14 mouse cellular contexts compared by ENCODE assay signal in the genomic region with DNA sequence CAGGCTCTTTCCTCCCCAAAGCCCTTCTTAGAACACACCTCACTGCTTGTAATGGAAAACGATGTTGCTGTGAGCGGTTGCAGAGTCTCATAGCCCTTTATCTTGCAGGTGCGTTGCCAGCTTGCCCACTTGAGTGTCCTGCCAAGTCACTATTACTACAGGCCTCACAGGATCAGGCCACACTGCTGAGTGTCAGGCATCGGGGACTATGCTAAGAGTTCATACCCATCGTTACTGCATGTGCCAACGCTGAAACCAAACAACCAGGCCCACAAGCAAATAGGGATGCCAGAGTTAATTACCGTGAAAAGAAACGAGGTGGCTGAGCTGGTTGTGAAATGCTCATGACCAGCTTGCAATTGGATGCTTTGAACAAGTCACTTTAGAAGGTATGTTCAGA. TPM values are rescaled to one million over a fixed set of nuclear protein-coding genes. Genes with fewer than 3 reads are reported as not detected.
DNase-seq lines count a peak whose midpoint lies in the region; ATAC-seq and TF ChIP-seq lines count a peak whose summit lies in the region.
"Had no signal": no experiment of that assay in that cellular context is flagged by ENCODE, and none has a peak within 500 bp of the region (broad histone marks: within the 10 kb centered on the region; RNA-seq: fewer than 3 reads in every experiment).

No protein-coding gene starts in this region.

- peak overlapping the region; percentile 40; the same call in 1 of the 2 replicates for H3K27ac ChIP-seq in embryonic facial prominence, embryonic 15.5 days (replicated peaks)
- no peak overlapping the region for H3K27ac ChIP-seq in embryonic facial prominence, embryonic 10.5 days (replicated peaks)
- no peak overlapping the region for H3K27ac ChIP-seq in lung, postnatal 0 days (ENCODE audit: low read length)
- H3K27ac ChIP-seq in stomach, postnatal 0 days (replicated peaks), result peak overlapping the region; percentile 35; the same call in 1 of the 2 replicates
- no peak overlapping the region for H3K27ac ChIP-seq in hindbrain, embryonic 16.5 days (ENCODE audit: low read depth, low read length)
- H3K27ac ChIP-seq: liver, embryonic 15.5 days had no signal

- no peak overlapping the region for H3K4me3 ChIP-seq in embryonic facial prominence, embryonic 15.5 days (replicated peaks)
- no peak overlapping the region for H3K4me3 ChIP-seq in embryonic facial prominence, embryonic 10.5 days
- no peak overlapping the region for H3K4me3 ChIP-seq in lung, postnatal 0 days (ENCODE audit: low read depth, low read length)
- H3K4me3 ChIP-seq in stomach, postnatal 0 days (ENCODE audit: low read depth, low read length), result no peak overlapping the region
- H3K4me3 ChIP-seq in hindbrain, embryonic 16.5 days (ENCODE audit: low read length), result no peak overlapping the region
- H3K4me3 ChIP-seq: liver, embryonic 15.5 days; megakaryocyte, embryonic 14.5 days had no signal

- WGBS in embryonic facial prominence, embryonic 15.5 days, result 65% methylated on average over 8 of the region's 8 CpGs
- 81% methylated on average over 8 of the region's 8 CpGs for WGBS in embryonic facial prominence, embryonic 10.5 days
- WGBS in lung, postnatal 0 days, result 52% methylated on average over 8 of the region's 8 CpGs
- 69% methylated on average over 8 of the region's 8 CpGs for WGBS in stomach, postnatal 0 days
- 64% methylated on average over 8 of the region's 8 CpGs for WGBS in hindbrain, embryonic 16.5 days

- H3K36me3 ChIP-seq in embryonic facial prominence, embryonic 15.5 days, result no peaks in the 10 kb centered on the region
- no peaks in the 10 kb centered on the region for H3K36me3 ChIP-seq in embryonic facial prominence, embryonic 10.5 days (replicated peaks)
- no peaks in the 10 kb centered on the region for H3K36me3 ChIP-seq in lung, postnatal 0 days (ENCODE audit: insufficient read depth, low read length)
- no peaks in the 10 kb centered on the region for H3K36me3 ChIP-seq in stomach, postnatal 0 days (ENCODE audit: control insufficient read depth, insufficient read depth, low read length)
- H3K36me3 ChIP-seq in hindbrain, embryonic 16.5 days (ENCODE audit: control insufficient read depth, insufficient read depth, low read length), result no peaks in the 10 kb centered on the region
- H3K36me3 ChIP-seq: liver, embryonic 15.5 days had no signal

- no peak overlapping the region for H3K9ac ChIP-seq in embryonic facial prominence, embryonic 15.5 days
- no peak overlapping the region for H3K9ac ChIP-seq in lung, postnatal 0 days (replicated peaks; ENCODE audit: low read depth)
- no peak overlapping the region for H3K9ac ChIP-seq in stomach, postnatal 0 days (ENCODE audit: low read length)
- no peak overlapping the region for H3K9ac ChIP-seq in hindbrain, embryonic 16.5 days (ENCODE audit: low read depth, low read length)
- H3K9ac ChIP-seq: liver, embryonic 15.5 days had no signal

- ATAC-seq in embryonic facial prominence, embryonic 15.5 days (ENCODE audit: insufficient number of reproducible peaks, low FRiP score, low TSS enrichment, low read depth), result no peak
- peak; percentile 58 for ATAC-seq in lung, postnatal 0 days
- ATAC-seq in stomach, postnatal 0 days (ENCODE audit: low FRiP score, low TSS enrichment), result peak; percentile 22; the same call in 1 of the 2 replicates
- no peak for ATAC-seq in hindbrain, embryonic 16.5 days

- no peaks in the 10 kb centered on the region for H3K27me3 ChIP-seq in embryonic facial prominence, embryonic 15.5 days
- no peaks in the 10 kb centered on the region for H3K27me3 ChIP-seq in embryonic facial prominence, embryonic 10.5 days (replicated peaks; ENCODE audit: low read depth, poor library complexity, severe bottlenecking)
- no peaks in the 10 kb centered on the region for H3K27me3 ChIP-seq in lung, postnatal 0 days (replicated peaks; ENCODE audit: insufficient read depth, low read length)
- H3K27me3 ChIP-seq in stomach, postnatal 0 days (ENCODE audit: control insufficient read depth, insufficient read depth, low read length), result no peaks in the 10 kb centered on the region
- H3K27me3 ChIP-seq in hindbrain, embryonic 16.5 days (replicated peaks; ENCODE audit: control insufficient read depth, insufficient read depth, low read length), result no peaks in the 10 kb centered on the region

- H3K4me2 ChIP-seq in embryonic facial prominence, embryonic 15.5 days (replicated peaks), result no peak overlapping the region
- H3K4me2 ChIP-seq in lung, postnatal 0 days (replicated peaks; ENCODE audit: low read depth, low read length), result no peak overlapping the region
- H3K4me2 ChIP-seq in stomach, postnatal 0 days (replicated peaks; ENCODE audit: low read depth), result no peak overlapping the region
- no peak overlapping the region for H3K4me2 ChIP-seq in hindbrain, embryonic 16.5 days (ENCODE audit: low read length)
- H3K4me2 ChIP-seq: liver, embryonic 15.5 days had no signal

- H3K9me3 ChIP-seq in embryonic facial prominence, embryonic 15.5 days (replicated peaks), result no peaks in the 10 kb centered on the region
- H3K9me3 ChIP-seq in embryonic facial prominence, embryonic 10.5 days, result no peaks in the 10 kb centered on the region
- H3K9me3 ChIP-seq in lung, postnatal 0 days (ENCODE audit: low read length), result no peaks in the 10 kb centered on the region
- H3K9me3 ChIP-seq in stomach, postnatal 0 days (ENCODE audit: control insufficient read depth, low read length), result no peaks in the 10 kb centered on the region
- no peaks in the 10 kb centered on the region for H3K9me3 ChIP-seq in hindbrain, embryonic 16.5 days (ENCODE audit: control insufficient read depth, low read length)
- H3K9me3 ChIP-seq: liver, embryonic 15.5 days had no signal

- no peak for TF ChIP-seq CTCF in lung, postnatal 0 days (IDR thresholded peaks at IDR 0.05)
- no peak for TF ChIP-seq CTCF in stomach, postnatal 0 days (IDR thresholded peaks at IDR 0.05; ENCODE audit: low read depth)

- H3K4me1 ChIP-seq in embryonic facial prominence, embryonic 15.5 days, result peaks cover 9% of the 10 kb centered on the region
- H3K4me1 ChIP-seq in embryonic facial prominence, embryonic 10.5 days, result peaks cover 22% of the 10 kb centered on the region
- H3K4me1 ChIP-seq in lung, postnatal 0 days (ENCODE audit: insufficient read depth, low read depth, low read length), result 0 out of 2 replicates have a peak, but pooled peaks cover 6% of the 10 kb centered on the region
- H3K4me1 ChIP-seq in stomach, postnatal 0 days (replicated peaks; ENCODE audit: control insufficient read depth, insufficient read depth), result 0 out of 2 replicates have a peak, but pooled peaks cover 5% of the 10 kb centered on the region
- no peaks in the 10 kb centered on the region for H3K4me1 ChIP-seq in hindbrain, embryonic 16.5 days (ENCODE audit: control insufficient read depth, insufficient read depth, low read depth, low read length)
- H3K4me1 ChIP-seq: liver, embryonic 15.5 days had no signal

- DNase-seq in embryonic facial prominence, embryonic 10.5 days (ENCODE audit: low spot score), result no peak
- DNase-seq in lung, postnatal 0 days (ENCODE audit: low spot score), result peak; percentile 36
- no peak for DNase-seq in lung, postnatal 25 days (ENCODE audit: low spot score)
- peak; percentile 46 for DNase-seq in kidney, adult 9 months
- no peak for DNase-seq in stomach, postnatal 0 days (ENCODE audit: low spot score)
- DNase-seq in embryo, embryonic 10.5 days (ENCODE audit: low spot score), result no peak
- DNase-seq: layer of hippocampus, postnatal 36 days; right cerebral cortex, postnatal 25 days; thymus, postnatal 4 days had no signal

- no peak for TF ChIP-seq EP300 in lung, postnatal 0 days (IDR thresholded peaks at IDR 0.05)
- no peak for TF ChIP-seq EP300 in stomach, postnatal 0 days (optimal IDR thresholded peaks at IDR 0.05)

RNA-seq across cellular contexts. Expression of a gene that starts 9.5 kb away (rescaled TPM):
- 27.8 and 49.3 TPM in 2 replicates for polyA plus RNA-seq in embryonic facial prominence, embryonic 15.5 days (2015; fragmentation: Nextera tagmentation; extraction: Ambion mirVana)
- 12.1 and 12.8 TPM in 2 replicates for polyA plus RNA-seq in embryonic facial prominence, embryonic 10.5 days (2016; fragmentation: Nextera tagmentation; extraction: Ambion mirVana)
- polyA plus RNA-seq in lung, postnatal 0 days (2015; fragmentation: Nextera tagmentation; extraction: Ambion mirVana), result 99.3 and 129 TPM in 2 replicates
- polyA plus RNA-seq in stomach, postnatal 0 days (2015; fragmentation: Nextera tagmentation; extraction: Ambion mirVana), result 26.8 and 29.2 TPM in 2 replicates
- 11.4 and 11.6 TPM in 2 replicates for polyA plus RNA-seq in hindbrain, embryonic 16.5 days (2015; fragmentation: Nextera tagmentation; extraction: Ambion mirVana)

RNA-seq across cellular contexts. Expression of a gene that starts 43.3 kb away (rescaled TPM):
- polyA plus RNA-seq in embryonic facial prominence, embryonic 15.5 days (2015; fragmentation: Nextera tagmentation; extraction: Ambion mirVana), result not detected in 2 replicates
- not detected in 2 replicates for polyA plus RNA-seq in embryonic facial prominence, embryonic 10.5 days (2016; fragmentation: Nextera tagmentation; extraction: Ambion mirVana)
- not detected in 2 replicates for polyA plus RNA-seq in lung, postnatal 0 days (2015; fragmentation: Nextera tagmentation; extraction: Ambion mirVana)
- polyA plus RNA-seq in stomach, postnatal 0 days (2015; fragmentation: Nextera tagmentation; extraction: Ambion mirVana), result not detected in 2 replicates
- not detected in 2 replicates for polyA plus RNA-seq in hindbrain, embryonic 16.5 days (2015; fragmentation: Nextera tagmentation; extraction: Ambion mirVana)
- polyA plus RNA-seq: limb, embryonic 11.5 days; liver, embryonic 15.5 days had no signal

Comparison
In these comparisons a context has a peak if more than half of its experiments do, and no peak if none do; other contexts are left out.
1. H3K27ac ChIP-seq: peak in embryonic facial prominence, embryonic 15.5 days (single experiment) and stomach, postnatal 0 days (single experiment); none in embryonic facial prominence, embryonic 10.5 days (single experiment), lung, postnatal 0 days (single experiment) and hindbrain, embryonic 16.5 days (single experiment).
2. DNase-seq: peak in lung, postnatal 0 days (single experiment) and kidney, adult 9 months (single experiment); none in embryonic facial prominence, embryonic 10.5 days (single experiment), lung, postnatal 25 days (single experiment), stomach, postnatal 0 days (single experiment) and embryo, embryonic 10.5 days (single experiment).
3. ATAC-seq: peak in lung, postnatal 0 days (single experiment) and stomach, postnatal 0 days (single experiment); none in embryonic facial prominence, embryonic 15.5 days (single experiment) and hindbrain, embryonic 16.5 days (single experiment).